Mouse (Mus musculus) bone marrow macrophage, adult 2 months (primary cell): ENCODE results near the gene Slain1.

Source experiments
- CTCF ChIP-seq: IDR thresholded peaks from 2 replicates; pipeline ENCODE4 v1.5.1; 2012; ENCODE audit warnings: low read depth, mild to moderate bottlenecking, low read length, moderate library complexity
- POLR2A ChIP-seq: IDR thresholded peaks from 2 replicates; pipeline ENCODE4 v1.6.1; 2012; ENCODE audit warnings: mild to moderate bottlenecking, low read depth, low read length, borderline replicate concordance

DNA sequence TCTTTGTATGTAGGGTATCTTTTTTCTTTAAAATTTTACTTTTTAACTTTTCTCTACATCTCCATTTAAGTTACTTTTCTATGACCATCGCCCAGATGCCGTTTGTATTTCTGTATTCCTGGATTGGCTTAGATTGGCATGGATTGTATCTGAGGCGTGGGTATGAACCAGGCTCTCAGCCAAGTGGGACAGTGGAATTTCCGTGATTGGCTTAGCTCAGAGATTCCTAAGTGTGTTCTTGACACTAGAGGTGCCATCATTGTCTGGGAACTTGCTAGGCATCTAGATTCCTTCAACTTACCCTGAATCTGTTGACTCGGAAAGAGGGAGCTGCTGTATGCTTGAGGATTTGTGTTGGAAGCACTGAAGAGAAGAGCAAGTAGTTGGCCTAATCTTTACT is 5.4 kb downstream of the Slain1 start:
- no peak for TF ChIP-seq CTCF
- no peak for TF ChIP-seq POLR2A
